Mouse (Mus musculus) stomach, embryonic 14.5 days (tissue): Measurements from ENCODE around the gene Mfsd2a. TPM values are rescaled to one million over a fixed set of nuclear protein-coding genes. Genes with fewer than 3 reads are reported as not detected.

Experiments used
- polyA plus RNA-seq: library from polyadenylated mRNA; unstranded; fragments of >200 nt; fragmentation: Nextera tagmentation; extraction: Ambion mirVana; gene quantifications from 2 replicates; pipeline ENCODE4 v1.2.1, GENCODE M21; 2014

The Mfsd2a gene
- polyA plus RNA-seq, 1 experiment from 2014 or later = 2.5 TPM

Other genes with a start within 250 kb of the Mfsd2a start
- gene Ppt1, start 124.9 kb downstream of the Mfsd2a start, polyA plus RNA-seq = 86.5 and 100 TPM in 2 replicates
- 84.3 and 89.9 TPM in 2 replicates for gene Cap1, start 75.1 kb downstream of the Mfsd2a start, polyA plus RNA-seq
- 26.9 and 30.4 TPM in 2 replicates for gene Mycl, start 34.5 kb upstream of the Mfsd2a start, polyA plus RNA-seq
- 19.2 and 24.4 TPM in 2 replicates for gene Trit1, start 55.4 kb upstream of the Mfsd2a start, polyA plus RNA-seq
- 0.80 and 1.1 TPM in 2 replicates for gene Bmp8b, start 144.0 kb upstream of the Mfsd2a start, polyA plus RNA-seq
- not detected in 2 replicates for gene Oxct2b, start 155.1 kb upstream of the Mfsd2a start, polyA plus RNA-seq
- gene Ppie, start 178.8 kb upstream of the Mfsd2a start, polyA plus RNA-seq = 104 and 109 TPM in 2 replicates
- gene Hpcal4, start 222.0 kb upstream of the Mfsd2a start, polyA plus RNA-seq = 5.5 and 6.1 TPM in 2 replicates
- gene Nt5c1a, start 240.3 kb upstream of the Mfsd2a start, polyA plus RNA-seq = not detected in 2 replicates